Mouse (Mus musculus) midbrain, postnatal 0 days (tissue): ENCODE measurements around the gene Rexo4. TPM values are rescaled to one million over a fixed set of nuclear protein-coding genes. Genes with fewer than 3 reads are reported as not detected.

Experiments used
- ATAC-seq: fragments of 200-750 bp; cut with Nextera tagmentation; 2 replicates; pipeline ENCODE4 v1.8.0; 2017; ENCODE audit warnings: moderate number of reproducible peaks, mild to moderate bottlenecking, moderate TSS enrichment, moderate library complexity; ENCODE audit not compliant: low FRiP score
- DNase-seq: peaks from one replicate; pipeline ENCODE4 v3.0.0-alpha.2; 2015; ENCODE audit warnings: low spot score
- H3K27ac ChIP-seq: fragments of 300-500 bp; sonication (generic); 2 replicates; pipeline ENCODE4 v1.5.1; 2014; ENCODE audit warnings: low read depth, mild to moderate bottlenecking, low read length, mixed read lengths
- H3K27me3 ChIP-seq: fragments of 300-500 bp; sonication (generic); 2 replicates; pipeline ENCODE4 v1.6.1; 2014; ENCODE audit warnings: low read length, control low read depth, mixed read lengths; ENCODE audit not compliant: insufficient read depth
- H3K36me3 ChIP-seq: fragments of 300-500 bp; sonication (generic); 2 replicates; pipeline ENCODE4 v1.6.1; 2014; ENCODE audit warnings: low read length, control low read depth, mixed read lengths; ENCODE audit not compliant: insufficient read depth
- H3K4me1 ChIP-seq: fragments of 300-500 bp; sonication (generic); 2 replicates; pipeline ENCODE4 v1.6.1; 2014; ENCODE audit warnings: mild to moderate bottlenecking, control low read depth, antibody characterized with exemption, low read length, mixed read lengths; ENCODE audit not compliant: insufficient read depth
- H3K4me2 ChIP-seq: fragments of 300-500 bp; sonication (generic); 2 replicates; pipeline ENCODE4 v1.6.1; 2014; ENCODE audit warnings: low read depth, mild to moderate bottlenecking, low read length, mixed read lengths; ENCODE audit not compliant: poor library complexity, severe bottlenecking
- H3K4me3 ChIP-seq: fragments of 300-500 bp; sonication (generic); 2 replicates; pipeline ENCODE4 v1.5.1; 2014; ENCODE audit warnings: low read depth, mild to moderate bottlenecking, low read length, moderate library complexity
- H3K9ac ChIP-seq: fragments of 300-500 bp; sonication (generic); replicated peaks from 2 replicates; pipeline ENCODE4 v1.6.1; 2014; ENCODE audit warnings: mild to moderate bottlenecking, low read length, moderate library complexity, mixed read lengths; ENCODE audit not compliant: poor library complexity, severe bottlenecking
- H3K9me3 ChIP-seq: fragments of 300-500 bp; sonication (generic); 2 replicates; pipeline ENCODE4 v1.6.1; 2016; ENCODE audit warnings: low read length, control low read depth
- CTCF ChIP-seq: IDR thresholded peaks from 2 replicates; pipeline ENCODE4 v1.5.1; 2016; ENCODE audit warnings: antibody characterized with exemption, mild to moderate bottlenecking
- WGBS: fragments of 180-500 bp; shearing (Covaris S2); extraction: QIAGEN DNeasy Blood & Tissue Kit; methylation state at CpG from one replicate; pipeline ENCODE4 v1.1.7; 2014; 5-methylcytosine and 5-hydroxymethylcytosine counted together
- polyA plus RNA-seq: library from polyadenylated mRNA; unstranded; fragments of >200 nt; fragmentation: Nextera tagmentation; extraction: Ambion mirVana; gene quantifications from 2 replicates; pipeline ENCODE4 v1.2.1, GENCODE M21; 2015
- total RNA-seq: library from RNA; depleted of rRNA; stranded (reverse); fragments of >200 nt; gene quantifications from 2 replicates; pipeline ENCODE4 v1.2.3, GENCODE M21; 2014

Gene Rexo4
- total and polyA plus RNA-seq, 2 experiments from 2014 or later = 26.0 to 39.1 TPM

DNA sequence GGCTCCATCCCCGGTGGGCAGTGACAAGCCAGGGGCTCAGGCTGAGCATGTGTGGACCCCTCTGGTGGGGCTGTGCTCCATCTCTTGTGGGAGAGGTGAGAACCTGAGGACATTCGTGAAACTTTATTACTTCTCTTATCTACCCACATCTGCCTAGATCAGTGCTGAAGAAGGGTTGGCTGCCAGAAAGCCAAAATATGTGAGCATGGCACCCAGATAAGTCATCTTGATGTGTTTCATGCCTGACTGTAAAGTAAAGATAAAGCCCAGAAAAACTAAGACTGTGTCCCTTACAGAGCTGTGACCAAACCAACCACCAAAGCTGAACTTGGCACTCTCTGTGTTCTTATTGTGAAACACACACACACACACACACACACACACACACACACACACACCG is 29.8 kb upstream of the Rexo4 start:
- no peaks in the 10 kb centered on the region for H3K4me1 ChIP-seq
- H3K36me3 ChIP-seq = no peaks in the 10 kb centered on the region
- H3K27ac ChIP-seq = no peak overlapping the region
- H3K9ac ChIP-seq = no peak overlapping the region
- TF ChIP-seq CTCF = no peak
- H3K27me3 ChIP-seq = no peaks in the 10 kb centered on the region
- ATAC-seq (no peak), DNase-seq (no peak)
- no peak overlapping the region for H3K4me3 ChIP-seq
- no peak overlapping the region for H3K4me2 ChIP-seq
- WGBS = 81% methylated on average over 3 of the region's 3 CpGs
- no peaks in the 10 kb centered on the region for H3K9me3 ChIP-seq

- Histone ChIP-seq H3K4me3 (no peak overlapping the region), H3K27ac (no peak overlapping the region), H3K9me3 (no peaks in the 10 kb centered on the region), H3K4me1 (no peaks in the 10 kb centered on the region), H3K4me2 (no peak overlapping the region), H3K36me3 (no peaks in the 10 kb centered on the region), H3K9ac (no peak overlapping the region), H3K27me3 (no peaks in the 10 kb centered on the region)
- DNase-seq (no peak), ATAC-seq (no peak)
- TF ChIP-seq CTCF = no peak
- 84% methylated on average over 5 of the region's 5 CpGs for WGBS
Measured at GRCm38 (mm10) chr2:26984640-26985039, 20.5 kb upstream of the Rexo4 start.

- no peaks in the 10 kb centered on the region for H3K9me3 ChIP-seq
- WGBS = 70% methylated on average over 2 of the region's 2 CpGs
- no peak overlapping the region for H3K4me2 ChIP-seq
- no peaks in the 10 kb centered on the region for H3K36me3 ChIP-seq
- H3K4me3 ChIP-seq = no peak overlapping the region
- no peak overlapping the region for H3K27ac ChIP-seq
- no peaks in the 10 kb centered on the region for H3K4me1 ChIP-seq
- no peak for TF ChIP-seq CTCF
- DNase-seq (no peak), ATAC-seq (no peak)
- no peak overlapping the region for H3K9ac ChIP-seq
- H3K27me3 ChIP-seq = no peaks in the 10 kb centered on the region
Measured at GRCm38 (mm10) chr2:26984179-26984578, 20.0 kb upstream of the Rexo4 start.

GRCm38 (mm10) chr2:26980361-26980760 is 16.2 kb upstream of the Rexo4 start:
- Histone ChIP-seq H3K4me2 (no peak overlapping the region), H3K9ac (no peak overlapping the region), H3K27me3 (no peaks in the 10 kb centered on the region), H3K4me3 (no peak overlapping the region), H3K9me3 (no peaks in the 10 kb centered on the region), H3K4me1 (no peaks in the 10 kb centered on the region), H3K36me3 (no peaks in the 10 kb centered on the region), H3K27ac (no peak overlapping the region)
- ATAC-seq (no peak), DNase-seq (no peak)
- no peak for TF ChIP-seq CTCF
- 70% methylated on average over 1 of the region's 1 CpGs for WGBS

DNA sequence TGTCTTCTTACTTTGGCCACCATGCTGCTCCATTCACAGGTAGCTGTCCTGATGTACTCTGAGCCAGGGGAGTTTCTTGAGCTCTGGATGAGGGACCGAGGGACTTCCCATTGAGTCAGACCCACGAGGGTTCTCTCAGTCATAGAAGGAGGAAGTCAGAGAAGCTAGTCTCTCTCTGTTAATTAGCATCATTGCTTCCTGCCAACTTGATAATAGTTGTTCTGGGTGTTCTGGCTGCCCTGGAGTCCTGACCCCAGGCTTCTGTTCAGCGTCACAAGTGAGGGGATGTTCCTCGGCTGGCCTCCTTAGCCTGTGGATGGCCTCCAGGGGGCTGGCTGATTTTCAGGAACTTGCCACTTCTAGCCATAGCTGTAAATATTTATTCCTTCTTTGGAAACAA is 9.8 kb upstream of the Rexo4 start:
- Histone ChIP-seq H3K27ac (no peak overlapping the region), H3K9ac (no peak overlapping the region), H3K4me2 (no peak overlapping the region), H3K9me3 (no peaks in the 10 kb centered on the region), H3K36me3 (no peaks in the 10 kb centered on the region), H3K4me3 (no peak overlapping the region), H3K4me1 (no peaks in the 10 kb centered on the region), H3K27me3 (no peaks in the 10 kb centered on the region)
- no peak for ATAC-seq
- no peak for TF ChIP-seq CTCF
- 50% methylated on average over 4 of the region's 4 CpGs for WGBS
- DNase-seq = no peak

DNA sequence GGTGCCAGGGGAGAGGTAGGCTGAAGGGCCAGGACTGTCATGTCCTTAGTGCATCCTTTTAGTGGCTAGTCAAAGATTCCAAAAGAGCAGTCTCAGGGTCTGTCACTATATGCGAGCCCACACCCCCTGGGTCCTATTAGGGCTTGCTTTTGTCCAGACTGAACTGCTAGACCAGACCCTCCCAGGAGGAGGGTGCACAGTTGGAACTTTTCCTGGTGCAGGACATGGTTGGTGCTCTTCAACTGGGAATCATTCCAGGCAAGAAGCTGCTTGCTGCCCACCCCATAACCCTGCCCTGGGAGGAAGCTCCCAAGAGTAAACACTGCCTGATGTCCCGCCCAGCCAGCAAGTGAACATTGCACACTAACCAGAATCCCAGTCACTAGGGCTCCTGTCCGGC is 8.9 kb upstream of the Rexo4 start, which contains the start of gene Adamts13:
Gene Adamts13, plus strand, starts transcription at position 301 of the 400 bp plus-strand sequence.
- TF ChIP-seq CTCF = no peak

More for the DNA sequence above, 8.9 kb upstream of the Rexo4 start, which contains the start of gene Adamts13:
- no peaks in the 10 kb centered on the region for H3K27me3 ChIP-seq
- H3K4me1 ChIP-seq = no peaks in the 10 kb centered on the region
- H3K4me2 ChIP-seq = no peak within 1 kb of the TSS
- no peaks in the 10 kb centered on the region for H3K9me3 ChIP-seq
- no peak for ATAC-seq
- no peak within 1 kb of the TSS for H3K27ac ChIP-seq
- H3K4me3 ChIP-seq = no peak within 1 kb of the TSS
- WGBS = 84% methylated on average over 3 of the region's 3 CpGs
- no peak for DNase-seq
- no peaks in the 10 kb centered on the region for H3K36me3 ChIP-seq
- H3K9ac ChIP-seq = no peak within 1 kb of the TSS
